Mouse (Mus musculus): Measurements from ENCODE around the gene Rfxank. TPM values are rescaled to one million over a fixed set of nuclear protein-coding genes. Genes with fewer than 3 reads are reported as not detected.
A peak's percentile ranks its signal among the peaks of the same experiment; 100 is the strongest.

The Rfxank gene
- total RNA-seq, 2 experiments from 2014 or later: 13.0 to 17.4 TPM

DNA sequence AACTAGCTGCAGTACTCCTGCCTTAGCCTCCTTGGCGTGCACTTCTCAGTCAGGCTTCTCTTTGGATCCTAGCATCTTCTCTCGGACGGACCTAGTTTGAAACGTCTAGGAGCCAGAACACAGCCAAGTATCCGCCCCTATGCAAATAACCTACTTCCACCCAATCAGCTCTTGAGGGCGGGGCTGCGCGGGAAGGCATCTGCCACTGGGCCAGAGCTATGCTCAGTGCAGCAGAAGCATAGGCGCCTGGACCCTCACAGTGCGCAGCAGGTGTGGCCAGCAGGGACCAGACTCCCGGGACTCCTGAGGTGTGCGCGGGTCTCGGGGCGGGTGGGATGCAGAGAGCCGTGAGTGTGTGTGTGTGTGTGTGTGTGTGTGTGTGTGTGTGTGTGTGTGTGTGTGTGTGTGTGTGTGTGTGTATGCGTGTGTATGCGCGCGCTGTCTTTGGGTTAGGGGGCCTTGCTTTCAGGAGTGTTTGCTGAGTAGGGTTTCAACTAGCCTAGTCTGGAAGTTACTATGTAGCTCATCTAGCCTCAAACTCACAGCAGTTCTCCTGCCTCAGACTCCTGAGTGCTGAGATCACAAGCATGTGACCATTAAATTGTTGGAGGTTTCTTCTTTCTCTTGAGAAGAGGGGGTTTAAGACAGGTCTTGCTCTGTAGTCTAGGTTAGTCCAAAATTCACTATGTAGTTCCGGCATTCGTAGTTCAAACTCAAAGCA, 13.7 kb upstream of the Rfxank start:
- peak in 1 of 2 experiments; percentile 45 for DNase-seq (ENCODE audit: low spot score in 2 of 2)

DNA sequence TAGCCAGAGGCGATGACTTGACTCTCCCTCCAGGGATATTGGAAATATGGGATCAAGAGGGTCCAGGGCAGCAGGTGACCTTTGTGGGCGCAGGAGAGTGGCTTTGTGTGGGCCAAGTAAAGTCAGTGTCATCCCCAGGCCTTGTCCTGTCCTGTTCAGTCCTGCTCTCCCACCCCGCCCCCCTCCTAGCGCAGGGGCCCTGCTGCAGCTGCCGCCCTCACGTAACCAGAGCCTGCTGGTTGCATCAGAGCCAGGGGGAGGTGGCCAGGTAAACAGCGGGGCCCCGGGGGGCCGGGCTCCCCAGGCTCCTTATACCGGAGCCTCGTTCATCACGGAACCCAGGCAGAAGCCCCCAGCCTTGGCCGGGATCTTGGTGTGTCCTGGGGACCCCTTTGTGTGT, 11.2 kb upstream of the Rfxank start:
- DNase-seq (ENCODE audit: low spot score in 2 of 2): no peak

DNA sequence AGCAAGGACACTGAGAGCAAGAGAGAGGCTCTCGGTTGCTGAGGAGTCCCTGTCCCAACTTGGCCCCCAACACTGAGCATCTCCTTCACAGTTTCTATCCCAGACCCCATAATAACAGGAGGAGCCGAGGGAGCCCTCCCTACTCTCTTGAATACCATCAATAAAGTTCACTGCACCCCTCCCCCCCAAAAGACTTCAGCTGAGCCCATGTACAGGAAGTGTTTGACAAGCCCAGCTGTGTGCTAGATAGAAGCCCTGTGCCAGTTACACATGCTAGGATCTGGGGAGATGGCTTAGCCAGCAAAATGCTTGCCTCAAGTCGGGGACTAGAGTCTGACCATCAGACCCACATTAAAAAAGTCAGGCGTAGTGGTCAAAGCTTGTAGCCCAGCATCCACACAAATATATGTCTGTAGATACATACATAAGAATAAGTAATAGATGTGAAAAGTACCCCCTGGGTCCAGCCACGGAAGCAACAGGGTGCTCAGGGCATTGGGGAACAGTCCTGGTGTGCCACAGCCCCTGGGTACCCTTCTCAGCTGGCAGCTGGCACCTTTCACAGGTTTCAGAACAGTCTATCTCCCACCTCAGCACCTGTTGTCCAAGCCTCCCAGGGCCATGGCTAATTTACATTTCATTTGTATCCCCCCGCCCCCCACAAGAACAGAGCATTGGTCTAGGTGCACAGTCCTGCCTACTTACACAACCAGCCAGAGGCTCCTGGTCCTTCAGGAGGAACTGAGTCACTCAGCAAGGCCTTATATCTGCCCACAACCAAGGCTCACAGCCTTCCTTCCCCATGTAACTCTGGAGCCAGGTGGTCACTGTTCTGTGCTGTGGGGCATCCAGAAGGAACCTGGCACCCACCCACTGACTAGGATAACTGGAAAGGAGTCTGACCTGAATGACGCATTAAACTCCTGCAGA, 9.0 kb upstream of the Rfxank start:
- DNase-seq (ENCODE audit: low spot score in 2 of 2): no peak

DNA sequence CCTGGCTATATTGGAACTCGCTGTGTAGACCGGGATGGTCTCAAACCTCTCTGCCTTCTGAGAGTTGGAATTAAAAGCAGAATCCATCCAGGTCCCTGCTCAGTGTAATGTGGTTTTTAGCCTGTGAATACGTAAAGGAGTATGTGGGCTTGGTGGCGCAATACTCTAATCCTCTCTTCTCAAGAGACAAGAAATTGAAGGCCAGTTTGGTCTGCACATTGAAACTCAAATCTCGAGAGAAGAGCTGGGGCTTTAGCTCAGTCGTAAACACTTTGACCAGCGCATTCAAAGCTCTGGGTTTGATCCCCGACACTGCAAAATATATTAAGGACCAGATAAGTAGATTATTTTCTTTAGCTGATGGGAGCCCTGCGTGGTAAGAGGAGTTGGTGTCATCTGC, 1.0 kb upstream of the Rfxank start:
- no peak for DNase-seq (ENCODE audit: low spot score in 2 of 2)

DNA sequence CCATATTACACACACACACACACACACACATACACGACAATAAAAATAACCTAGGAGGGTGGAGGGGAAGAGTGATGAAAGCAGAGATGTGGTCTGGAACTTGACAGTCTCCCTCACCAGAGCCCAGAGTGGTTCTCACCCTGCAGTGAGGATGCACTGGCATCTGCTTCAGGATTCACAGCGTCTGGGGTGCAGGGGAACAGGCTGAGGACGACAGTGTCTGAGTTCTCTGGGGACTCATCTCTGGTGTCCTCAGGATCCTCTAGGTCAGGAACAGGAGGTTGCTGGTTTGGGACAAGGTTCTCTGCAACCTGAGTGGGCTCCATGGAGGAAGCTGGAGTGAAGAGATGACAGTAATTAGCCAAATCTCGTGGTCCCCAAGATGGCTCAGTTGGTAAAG, 1.1 kb downstream of the Rfxank start:
- no peak for DNase-seq (ENCODE audit: low spot score in 2 of 2)

DNA sequence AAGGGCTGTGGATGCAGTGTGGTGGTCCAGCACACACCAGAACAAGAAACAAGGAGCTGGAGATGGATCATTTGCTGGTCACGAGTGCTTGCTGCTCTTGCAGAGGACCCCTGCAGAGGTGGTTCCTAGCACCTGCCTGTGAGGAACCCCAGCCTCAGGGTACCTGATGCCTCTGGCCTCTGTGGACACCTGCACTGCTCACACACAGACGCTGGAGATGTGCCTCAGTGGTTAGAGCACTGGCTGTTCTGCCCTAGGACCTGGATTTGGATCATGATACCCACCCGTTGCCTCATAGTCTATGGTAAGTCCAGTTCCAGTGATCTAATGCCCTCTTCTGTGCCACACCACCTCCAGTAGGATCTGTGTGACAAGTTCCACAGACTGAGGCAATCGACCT, 2.4 kb downstream of the Rfxank start:
- no peak for DNase-seq (ENCODE audit: low spot score in 2 of 2)

DNA sequence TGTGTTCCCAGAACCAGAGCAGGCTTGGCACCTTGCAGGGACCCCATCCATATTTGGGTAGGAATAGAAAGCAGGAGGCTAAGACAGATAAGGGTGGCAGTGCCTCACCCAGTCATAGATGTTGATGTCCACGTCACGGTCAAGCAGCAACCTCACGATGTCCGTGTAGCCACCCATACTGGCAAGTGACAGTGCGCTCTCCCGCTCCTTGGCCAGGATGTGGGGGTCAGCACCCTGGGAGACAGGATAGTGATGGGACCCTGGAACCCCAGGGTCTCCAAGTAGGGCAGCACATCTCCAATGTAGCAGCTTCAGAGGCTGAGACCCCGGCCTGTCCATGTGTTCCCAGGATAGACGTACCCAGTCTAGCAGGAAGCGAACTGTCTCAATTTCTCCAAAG, 4.0 kb downstream of the Rfxank start:
- DNase-seq (ENCODE audit: low spot score in 2 of 2): no peak

DNA sequence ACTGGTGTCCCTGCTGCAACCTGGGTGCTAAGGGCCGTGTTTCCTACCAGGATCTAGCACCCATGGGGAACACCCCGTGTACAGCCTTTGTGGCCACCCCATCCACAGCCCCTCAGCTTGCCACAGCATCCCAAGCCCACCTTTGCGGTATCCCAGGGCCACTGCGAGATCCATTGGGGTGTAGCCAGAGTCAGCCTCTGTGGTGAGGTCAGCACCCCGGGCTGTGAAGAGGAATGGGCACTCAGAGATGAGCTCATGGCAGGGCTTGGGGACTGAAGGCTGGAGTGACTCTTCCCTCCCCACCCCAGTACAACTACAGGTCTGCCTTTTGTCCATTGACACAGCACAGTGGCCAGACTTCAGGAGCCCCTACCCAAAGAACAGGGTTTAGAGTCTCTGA, 4.9 kb downstream of the Rfxank start:
- no peak for DNase-seq (ENCODE audit: low spot score in 2 of 2)

DNA sequence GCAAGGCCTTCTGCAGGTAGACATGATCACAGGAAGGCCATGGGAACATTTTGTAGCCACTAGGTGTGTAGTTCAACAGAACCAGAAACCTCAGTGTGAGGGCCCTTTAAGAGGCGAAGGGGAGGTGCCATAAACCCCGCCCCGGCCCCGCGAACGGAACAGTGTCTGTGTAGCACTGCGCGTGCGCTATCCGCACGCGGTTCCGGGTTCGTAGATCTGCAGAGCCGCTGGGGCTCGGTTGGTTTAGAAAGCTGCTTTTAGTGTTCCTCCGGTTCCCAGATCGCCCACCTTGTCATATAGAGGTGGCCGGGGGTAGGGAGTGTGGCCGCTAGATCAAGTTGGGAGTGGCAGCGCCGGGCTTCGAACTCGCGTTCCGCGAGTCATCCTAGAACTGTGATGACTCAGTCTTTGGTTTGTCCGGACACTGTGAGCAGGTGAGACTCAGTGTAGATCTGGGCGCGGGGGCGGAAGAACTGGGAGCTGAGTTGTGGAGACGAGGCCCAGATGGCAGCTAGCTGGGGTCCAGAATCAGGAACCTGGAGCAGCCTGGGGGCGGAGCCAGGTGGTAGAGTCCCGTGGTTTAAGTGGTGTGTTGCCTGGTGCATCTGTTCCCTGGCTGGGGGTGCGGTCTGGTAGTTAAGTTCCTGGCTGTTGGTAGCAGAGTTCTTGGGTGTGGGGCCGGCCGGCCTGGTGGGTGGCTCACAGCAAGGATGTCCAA, 7.6 kb downstream of the Rfxank start, which contains the start of gene Nr2c2ap:
Nr2c2ap (plus strand) TSS at position 168 of the 718 bp plus-strand sequence.
- DNase-seq (ENCODE audit: low spot score in 2 of 2): peak; percentile 72 to 76

DNA sequence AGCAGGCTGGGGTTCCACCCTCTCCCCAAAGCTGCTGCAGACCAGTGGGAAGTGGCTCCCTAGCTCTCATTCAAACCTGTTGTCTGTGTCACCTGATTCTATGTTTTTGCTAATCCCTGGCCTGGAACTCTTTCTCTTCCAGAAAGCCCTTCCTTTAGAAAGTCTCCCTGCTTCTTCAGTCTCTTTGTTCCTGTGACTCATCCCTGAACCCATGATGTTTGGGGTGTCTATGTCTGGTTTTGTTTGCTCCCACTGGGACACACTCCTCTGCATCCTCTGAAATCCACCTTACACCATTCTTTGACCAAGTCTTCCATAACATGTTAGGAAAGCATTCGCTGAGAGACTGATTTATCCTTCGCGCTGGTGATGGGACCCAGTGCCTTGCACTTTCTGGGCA, 8.9 kb downstream of the Rfxank start:
- DNase-seq (ENCODE audit: low spot score in 2 of 2): no peak

DNA sequence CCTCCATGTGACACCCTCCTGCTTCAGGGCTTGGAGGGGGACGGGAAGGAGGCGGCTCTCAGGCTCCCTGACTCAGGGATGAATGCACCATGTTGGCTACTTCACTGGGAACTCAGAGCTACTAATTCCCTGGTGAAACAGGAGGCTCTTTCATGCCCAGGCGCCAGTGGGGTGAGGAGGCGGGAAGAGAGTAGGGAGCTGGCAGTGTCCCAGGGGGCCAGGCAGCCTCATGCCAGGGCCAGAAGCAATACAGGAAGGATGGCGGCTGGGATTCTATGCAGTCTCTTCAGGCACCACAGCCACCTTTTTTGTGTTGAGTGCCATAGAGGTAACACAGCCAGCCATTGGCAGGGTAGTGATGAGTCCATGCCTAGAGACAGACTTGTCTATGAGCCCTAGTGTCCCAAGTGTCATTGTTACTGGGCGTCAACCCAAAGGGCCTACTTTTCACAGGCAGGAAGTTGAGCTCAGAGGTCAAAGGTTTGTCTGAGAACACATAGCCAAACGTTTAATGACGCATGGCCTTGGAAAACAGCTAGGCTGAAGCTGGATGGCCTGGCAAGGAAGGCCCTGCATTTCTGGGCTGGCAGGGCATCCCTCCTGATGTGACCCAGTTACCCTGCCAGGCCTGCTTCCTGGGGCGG, 9.5 kb downstream of the Rfxank start:
- no peak for DNase-seq (ENCODE audit: low spot score in 2 of 2)

DNA sequence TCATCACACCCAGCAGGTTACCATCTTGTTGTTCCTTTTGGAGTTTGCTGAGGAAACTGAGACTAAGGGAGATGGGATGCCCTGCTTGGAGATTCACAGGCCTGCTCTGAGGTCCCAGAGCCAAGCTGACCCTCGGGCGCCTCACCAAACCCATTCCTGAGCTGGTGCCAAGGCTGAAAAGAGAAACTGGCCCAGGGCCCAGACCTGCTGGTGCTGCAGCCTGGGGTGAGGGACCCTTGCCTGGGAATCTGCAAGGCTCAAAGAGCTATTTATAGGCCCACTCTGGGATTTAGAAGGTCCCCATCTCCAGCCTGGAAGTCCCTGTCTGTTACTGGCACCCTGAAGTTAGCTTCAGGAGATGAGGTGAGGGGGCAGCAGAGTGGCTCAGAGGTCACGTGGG, 10.5 kb downstream of the Rfxank start:
- no peak for DNase-seq (ENCODE audit: low spot score in 2 of 2)

DNA sequence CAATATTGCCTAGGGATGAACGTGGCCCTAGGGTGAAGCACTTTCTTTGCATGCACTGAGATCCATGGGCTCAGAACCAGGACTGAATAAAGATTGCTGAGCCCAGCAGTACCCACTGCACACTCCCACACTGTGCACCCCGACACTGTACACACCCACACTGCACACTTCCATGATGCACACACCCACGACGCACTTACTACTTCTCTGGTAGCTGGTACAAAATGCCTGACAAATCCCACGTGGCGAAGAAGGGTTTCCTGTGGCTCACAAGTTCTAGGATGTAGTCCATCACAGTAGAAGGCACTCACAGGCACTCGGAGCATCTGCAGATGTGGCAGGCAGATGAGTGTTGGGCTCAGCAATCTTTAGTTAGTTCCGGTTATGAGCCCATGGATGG, 14.0 kb downstream of the Rfxank start:
- no peak for DNase-seq (ENCODE audit: low spot score in 2 of 2)

DNA sequence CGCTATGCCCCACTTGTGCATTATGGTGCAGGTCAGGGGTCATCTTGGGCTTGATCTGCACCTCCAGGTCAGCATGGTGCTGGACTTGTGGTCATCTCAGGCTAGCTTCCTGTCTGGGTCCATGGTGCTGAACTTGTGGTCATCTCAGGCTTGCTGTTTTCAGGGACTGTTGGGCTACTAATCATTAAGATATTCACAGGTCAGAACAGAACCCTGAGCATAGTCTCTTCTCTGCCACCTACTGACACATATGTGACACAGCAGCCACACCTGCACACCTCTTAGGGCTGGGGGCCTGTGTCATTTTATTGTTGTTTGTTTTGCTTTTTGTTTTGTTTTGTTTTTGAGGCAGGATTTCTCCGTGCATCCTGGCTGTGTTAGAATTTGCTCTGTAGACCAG, 16.1 kb downstream of the Rfxank start:
- DNase-seq (ENCODE audit: low spot score in 2 of 2): no peak

DNA sequence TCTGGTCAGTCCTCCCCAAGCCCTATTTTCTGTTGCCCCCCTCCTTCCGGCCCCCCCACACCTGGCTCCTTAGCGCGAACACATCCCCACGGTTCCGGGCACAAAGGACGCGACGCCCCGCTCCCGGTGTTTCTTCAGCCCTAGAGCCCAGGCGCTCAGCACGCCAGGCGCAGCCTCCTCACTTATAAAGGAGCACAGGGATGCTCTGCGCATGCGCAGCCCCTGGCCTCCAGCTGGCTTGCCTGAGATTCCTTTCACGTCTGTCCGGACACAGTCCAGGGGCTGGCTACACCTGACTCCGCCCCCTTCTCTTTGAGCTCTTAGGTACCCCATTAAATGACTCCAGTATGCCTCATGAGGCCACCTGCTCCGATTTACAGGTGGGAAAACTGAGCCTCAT, 18.3 kb downstream of the Rfxank start, which contains the start of gene Ncan:
Ncan (minus strand) TSS at position 207 of the 400 bp plus-strand sequence.
- peak; percentile 45 to 46 for DNase-seq (ENCODE audit: low spot score in 2 of 2)

DNA sequence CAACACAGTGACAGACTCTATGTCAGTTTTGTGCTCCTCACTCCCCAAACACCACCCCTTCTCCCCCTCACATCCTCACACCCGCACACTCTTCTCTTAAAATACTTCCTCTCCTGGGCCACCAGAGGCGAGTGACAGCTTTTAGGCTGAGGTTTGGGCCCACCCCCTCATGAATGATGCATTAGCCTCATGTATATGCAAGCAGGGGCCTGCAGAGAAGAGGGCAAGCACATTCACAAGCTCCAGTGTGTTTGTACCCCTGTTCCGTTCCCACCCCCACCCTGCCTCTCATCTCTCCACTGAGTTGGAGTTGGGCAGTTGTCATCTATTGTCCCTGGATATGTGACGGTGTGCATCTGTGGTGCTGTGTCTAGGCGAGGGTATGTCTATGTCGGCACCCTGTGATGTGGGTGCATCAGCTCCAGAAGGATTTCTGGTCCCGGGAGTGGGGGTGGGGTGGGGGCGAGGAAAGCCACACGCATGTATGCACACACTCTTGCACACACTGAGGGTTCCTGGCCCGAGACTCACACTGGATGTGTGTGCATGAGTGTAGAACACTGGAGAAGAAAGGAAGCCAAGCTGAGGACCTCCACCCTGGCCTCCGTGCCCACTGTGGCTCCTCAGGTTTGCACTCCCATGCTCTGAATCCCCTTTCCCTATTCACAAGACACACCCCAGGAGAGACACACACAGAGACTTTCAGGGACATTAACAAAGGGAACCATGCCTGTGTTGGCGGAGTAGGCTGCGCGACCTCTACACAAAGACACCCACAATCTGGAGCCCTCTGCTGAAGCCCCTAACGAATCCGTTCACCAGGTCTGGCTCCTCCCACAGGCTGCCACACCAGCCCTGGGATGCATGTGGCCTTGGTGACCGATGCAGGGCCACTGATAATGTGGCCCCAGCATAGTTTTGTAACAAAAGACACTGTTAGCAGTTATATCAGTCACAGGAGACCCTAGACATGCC, 19.9 kb downstream of the Rfxank start:
- DNase-seq (ENCODE audit: low spot score in 2 of 2): no peak

DNA sequence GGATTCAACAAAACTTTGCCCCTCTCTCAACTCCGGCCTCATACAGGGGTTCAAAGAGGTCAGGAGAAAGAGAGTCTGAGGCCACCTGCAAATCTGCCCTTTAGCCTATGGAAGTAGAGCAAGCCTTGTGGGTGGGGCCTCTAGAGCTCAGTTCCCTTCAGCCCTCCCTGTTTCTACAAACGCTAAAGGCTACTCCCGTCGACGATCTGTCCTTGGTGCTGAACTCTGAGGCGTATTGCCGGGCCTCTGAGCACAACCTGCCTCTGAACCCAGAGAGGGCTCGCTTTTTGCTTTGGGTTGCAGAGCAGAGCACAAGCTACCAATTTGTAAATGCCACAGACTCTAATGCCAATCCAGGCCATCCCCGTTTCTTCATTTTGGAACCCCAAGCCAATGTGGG, 21.3 kb downstream of the Rfxank start:
- DNase-seq (ENCODE audit: low spot score in 2 of 2): no peak

DNA sequence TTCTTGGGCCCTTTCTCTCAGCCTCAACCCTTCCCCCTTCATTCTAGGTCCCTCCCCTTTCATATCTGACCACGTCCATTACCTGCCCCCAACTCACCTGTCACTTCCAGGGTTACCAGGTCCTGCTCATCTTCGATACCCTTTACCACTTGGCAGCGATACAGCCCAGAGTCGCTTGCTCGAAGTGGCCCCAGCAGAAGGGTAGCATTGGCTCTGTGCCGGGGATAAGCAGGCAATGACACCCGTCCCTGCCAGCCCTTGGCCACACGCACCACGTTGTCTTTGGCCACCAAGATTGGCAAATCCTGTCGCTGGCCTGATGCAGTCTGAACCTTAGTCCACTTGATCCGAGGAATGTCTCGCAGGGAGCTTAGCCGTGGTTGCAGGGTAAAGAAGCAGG, 24.1 kb downstream of the Rfxank start:
- DNase-seq (ENCODE audit: low spot score in 2 of 2): no peak

DNA sequence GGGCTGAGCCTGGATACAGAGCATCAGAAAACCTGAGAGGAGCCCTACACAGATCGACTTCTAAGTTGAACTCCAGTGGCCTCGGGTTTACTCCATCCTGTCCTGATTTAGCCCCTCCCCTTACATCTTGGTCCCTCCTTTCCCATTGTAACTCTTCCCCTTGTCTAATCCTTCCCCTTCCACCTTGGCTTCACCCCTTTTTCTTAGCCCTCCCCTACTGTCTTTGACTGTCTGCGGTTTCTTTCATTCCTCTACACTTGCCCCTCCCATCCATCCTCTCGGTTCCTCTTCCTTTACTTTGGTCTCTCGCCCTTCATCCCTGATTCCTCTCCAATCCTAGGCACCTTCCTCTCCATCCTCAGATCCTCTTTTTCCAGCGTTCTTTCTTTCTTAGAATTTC, 24.5 kb downstream of the Rfxank start:
- DNase-seq (ENCODE audit: low spot score in 2 of 2): no peak
